Mouse (Mus musculus): Measurements from ENCODE around the gene Igsf8. TPM values are rescaled to one million over a fixed set of nuclear protein-coding genes. Genes with fewer than 3 reads are reported as not detected.

The Igsf8 gene
- polyA plus RNA-seq, 1 experiment from 2014 or later: 45.4 TPM

DNA sequence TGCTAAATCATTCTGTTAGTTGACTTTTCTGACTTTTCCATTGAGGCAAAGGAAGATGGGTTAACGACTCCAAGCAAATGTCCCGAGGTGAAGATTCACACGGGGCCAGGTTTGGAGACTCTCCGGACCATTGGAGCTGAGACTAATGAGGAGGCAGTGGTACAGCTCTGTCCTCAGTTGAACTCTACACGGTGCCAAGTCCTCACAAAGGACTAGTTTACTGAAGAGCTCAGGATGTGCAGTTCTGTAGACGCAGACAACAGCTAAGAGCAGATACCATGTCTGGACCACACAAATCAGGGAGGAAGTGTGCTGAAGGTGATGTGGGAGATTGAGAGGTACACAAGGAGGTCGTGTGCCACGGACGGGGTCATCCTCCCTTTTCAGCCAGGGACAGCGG, 96.9 kb downstream of the Igsf8 start:
- no peak overlapping the region for H3K4me3 ChIP-seq
- H3K9ac ChIP-seq: no peak overlapping the region
- H3K27ac ChIP-seq: no peak overlapping the region
- WGBS: 77% methylated on average over 10 of the region's 10 CpGs
- no peaks in the 10 kb centered on the region for H3K36me3 ChIP-seq
- no peaks in the 10 kb centered on the region for H3K4me1 ChIP-seq
- H3K27me3 ChIP-seq: peaks cover 14% of the 10 kb centered on the region; the same call in 1 of the 2 replicates
- no peak for ATAC-seq (ENCODE audit: insufficient number of reproducible peaks, insufficient read depth, low FRiP score, low TSS enrichment)
- no peaks in the 10 kb centered on the region for H3K9me3 ChIP-seq
- H3K4me2 ChIP-seq (replicated peaks): no peak overlapping the region

DNA sequence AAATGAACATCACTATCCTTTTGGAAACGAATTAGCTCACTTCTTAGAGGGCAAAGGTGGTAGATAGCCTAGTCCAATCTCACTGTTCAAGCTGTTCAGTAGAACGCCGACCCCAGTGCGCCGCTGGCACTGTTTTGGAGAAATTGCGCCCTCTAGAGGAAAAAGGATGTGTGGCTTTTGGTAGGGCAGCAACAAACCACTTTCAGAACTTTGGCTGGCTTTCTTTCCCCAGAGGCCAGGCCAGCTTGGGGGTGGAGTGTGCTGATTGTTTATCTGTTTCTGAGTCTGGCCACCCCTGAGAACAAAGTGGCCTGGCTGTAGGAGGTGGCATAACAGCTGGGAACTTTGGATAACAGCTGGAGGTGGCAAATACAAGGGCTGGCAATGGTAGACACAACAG, 103.2 kb downstream of the Igsf8 start:
- ATAC-seq (ENCODE audit: insufficient number of reproducible peaks, insufficient read depth, low FRiP score, low TSS enrichment): no peak
- Histone ChIP-seq H3K4me1 (peaks cover 5% of the 10 kb centered on the region; the same call in 1 of the 2 replicates), H3K27me3 (0 out of 2 replicates have a peak, but pooled peaks cover 5% of the 10 kb centered on the region), H3K4me2 (replicated peaks) (no peak overlapping the region), H3K4me3 (no peak overlapping the region), H3K27ac (no peak overlapping the region), H3K9me3 (no peaks in the 10 kb centered on the region), H3K9ac (no peak overlapping the region), H3K36me3 (no peaks in the 10 kb centered on the region)
- 8% methylated on average over 6 of the region's 6 CpGs for WGBS

DNA sequence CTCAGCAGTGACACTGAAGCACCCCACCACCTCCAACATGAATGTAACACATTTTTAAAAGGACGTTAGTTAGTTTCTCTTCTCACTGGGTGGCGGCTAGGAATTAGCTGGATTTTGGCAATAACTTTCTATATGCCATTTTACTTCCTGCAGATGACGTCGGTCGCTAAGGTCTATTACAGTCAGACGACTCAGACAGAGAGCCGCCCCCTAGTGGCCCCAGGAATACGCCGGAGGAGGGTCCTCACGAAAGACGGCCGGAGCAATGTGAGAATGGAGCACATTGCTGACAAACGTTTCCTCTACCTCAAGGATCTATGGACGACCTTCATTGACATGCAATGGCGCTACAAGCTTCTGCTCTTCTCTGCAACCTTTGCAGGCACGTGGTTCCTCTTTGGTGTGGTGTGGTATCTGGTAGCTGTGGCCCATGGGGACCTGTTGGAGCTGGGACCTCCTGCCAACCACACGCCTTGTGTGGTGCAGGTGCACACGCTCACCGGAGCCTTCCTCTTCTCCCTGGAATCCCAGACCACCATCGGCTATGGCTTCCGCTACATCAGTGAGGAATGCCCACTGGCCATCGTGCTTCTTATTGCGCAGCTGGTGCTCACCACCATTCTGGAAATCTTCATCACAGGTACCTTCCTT, 107.5 kb downstream of the Igsf8 start:
- Histone ChIP-seq H3K9me3 (no peaks in the 10 kb centered on the region), H3K27ac (no peak overlapping the region), H3K27me3 (0 out of 2 replicates have a peak, but pooled peaks cover 5% of the 10 kb centered on the region), H3K9ac (no peak overlapping the region), H3K36me3 (no peaks in the 10 kb centered on the region), H3K4me1 (peaks cover 5% of the 10 kb centered on the region; the same call in 1 of the 2 replicates), H3K4me2 (replicated peaks) (peak overlapping the region; percentile 7; the same call in 1 of the 2 replicates), H3K4me3 (no peak overlapping the region)
- WGBS: 25% methylated on average over 23 of the region's 23 CpGs
- ATAC-seq (ENCODE audit: insufficient number of reproducible peaks, insufficient read depth, low FRiP score, low TSS enrichment): no peak

Other genes starting within 250 kb of the Igsf8 start
- 24.7 and 25.6 TPM in 2 replicates for gene Vangl2, start 233.2 kb upstream of the Igsf8 start, polyA plus RNA-seq (2016; fragmentation: Nextera tagmentation; extraction: Ambion mirVana)
- 3.9 and 4.1 TPM in 2 replicates for gene Nhlh1, start 204.1 kb upstream of the Igsf8 start, polyA plus RNA-seq (2016; fragmentation: Nextera tagmentation; extraction: Ambion mirVana)
- 231 and 236 TPM in 2 replicates for gene Copa, start 179.1 kb upstream of the Igsf8 start, polyA plus RNA-seq (2016; fragmentation: Nextera tagmentation; extraction: Ambion mirVana)
- 106 and 107 TPM in 2 replicates for gene Ncstn, start 178.8 kb upstream of the Igsf8 start, polyA plus RNA-seq (2016; fragmentation: Nextera tagmentation; extraction: Ambion mirVana)
- 168 and 169 TPM in 2 replicates for gene Pex19, start 134.9 kb upstream of the Igsf8 start, polyA plus RNA-seq (2016; fragmentation: Nextera tagmentation; extraction: Ambion mirVana)
- gene Dcaf8, start 113.6 kb upstream of the Igsf8 start, polyA plus RNA-seq (2016; fragmentation: Nextera tagmentation; extraction: Ambion mirVana): 165 and 171 TPM in 2 replicates
- 118 TPM in 2 replicates for gene Pea15a, start 54.8 kb upstream of the Igsf8 start, polyA plus RNA-seq (2016; fragmentation: Nextera tagmentation; extraction: Ambion mirVana)
- gene Casq1, start 41.8 kb upstream of the Igsf8 start, polyA plus RNA-seq (2016; fragmentation: Nextera tagmentation; extraction: Ambion mirVana): 3.3 and 3.6 TPM in 2 replicates
- not detected in 2 replicates for gene Atp1a4, start 3.2 kb upstream of the Igsf8 start, polyA plus RNA-seq (2016; fragmentation: Nextera tagmentation; extraction: Ambion mirVana)
- gene Atp1a2, start 36.4 kb downstream of the Igsf8 start, polyA plus RNA-seq (2016; fragmentation: Nextera tagmentation; extraction: Ambion mirVana): 4.5 and 4.7 TPM in 2 replicates
- gene Kcnj9, start 67.7 kb downstream of the Igsf8 start, polyA plus RNA-seq (2016; fragmentation: Nextera tagmentation; extraction: Ambion mirVana): 0.15 and 0.22 TPM in 2 replicates
- 0.06 and 0.08 TPM in 2 replicates for gene Kcnj10, start 79.6 kb downstream of the Igsf8 start, polyA plus RNA-seq (2016; fragmentation: Nextera tagmentation; extraction: Ambion mirVana)
- 9.9 and 10.3 TPM in 2 replicates for gene Pigm, start 114.9 kb downstream of the Igsf8 start, polyA plus RNA-seq (2016; fragmentation: Nextera tagmentation; extraction: Ambion mirVana)
- gene Slamf9, start 213.7 kb downstream of the Igsf8 start, polyA plus RNA-seq (2016; fragmentation: Nextera tagmentation; extraction: Ambion mirVana): 0.41 and 0.51 TPM in 2 replicates
- 79.5 and 84.3 TPM in 2 replicates for gene Igsf9, start 220.1 kb downstream of the Igsf8 start, polyA plus RNA-seq (2016; fragmentation: Nextera tagmentation; extraction: Ambion mirVana)
- 80.2 and 80.4 TPM in 2 replicates for gene Tagln2, start 238.4 kb downstream of the Igsf8 start, polyA plus RNA-seq (2016; fragmentation: Nextera tagmentation; extraction: Ambion mirVana)